Mouse (Mus musculus): ENCODE measurements at regions not wholly inside any gene's neighbourhood (a gene's known extent, or its start where the extent isn't known, plus 50 kb on each side); places are given as distances from the start of the nearest gene placed in this dataset.

GRCm38 (mm10) chr10:100199090-100199690 lies 136.3 kb upstream of the Gm4301 start:
- H3K4me1 ChIP-seq (replicated peaks; ENCODE audit: low read depth, low read length): no peaks in the 10 kb centered on the region
- no peaks in the 10 kb centered on the region for H3K27me3 ChIP-seq (ENCODE audit: insufficient read depth, low read length)
- TF ChIP-seq POU5F1 (IDR thresholded peaks at IDR 0.05; ENCODE audit: borderline replicate concordance, low read length) (no peak), CTCF (conservative IDR thresholded peaks at IDR 0.05; ENCODE audit: low read length) (no peak), NANOG (IDR thresholded peaks at IDR 0.05; ENCODE audit: borderline replicate concordance, low read length) (no peak)
- H3K36me3 ChIP-seq (ENCODE audit: insufficient read depth, low read length): no peaks in the 10 kb centered on the region
- H3K9me3 ChIP-seq (ENCODE audit: low read length): no peaks in the 10 kb centered on the region
- H3K4me3 ChIP-seq (replicated peaks; ENCODE audit: low read length): no peak overlapping the region

- H3K9me3 ChIP-seq (ENCODE audit: low read length): no peaks in the 10 kb centered on the region
- H3K4me1 ChIP-seq (replicated peaks; ENCODE audit: low read depth, low read length): no peaks in the 10 kb centered on the region
- H3K36me3 ChIP-seq (ENCODE audit: insufficient read depth, low read length): no peaks in the 10 kb centered on the region
- TF ChIP-seq POU5F1 (IDR thresholded peaks at IDR 0.05; ENCODE audit: borderline replicate concordance, low read length) (no peak), CTCF (conservative IDR thresholded peaks at IDR 0.05; ENCODE audit: low read length) (no peak), NANOG (IDR thresholded peaks at IDR 0.05; ENCODE audit: borderline replicate concordance, low read length) (no peak)
- no peak overlapping the region for H3K4me3 ChIP-seq (replicated peaks; ENCODE audit: low read length)
- no peaks in the 10 kb centered on the region for H3K27me3 ChIP-seq (ENCODE audit: insufficient read depth, low read length)
These were observed 135.0 kb upstream of the Gm4301 start for GRCm38 (mm10) chr10:100200431-100200830.

GRCm38 (mm10) chr10:100206617-100207530 lies 128.6 kb upstream of the Gm4301 start:
- H3K27me3 ChIP-seq (ENCODE audit: insufficient read depth, low read length): no peaks in the 10 kb centered on the region
- H3K4me3 ChIP-seq (replicated peaks; ENCODE audit: low read length): no peak overlapping the region
- H3K36me3 ChIP-seq (ENCODE audit: insufficient read depth, low read length): no peaks in the 10 kb centered on the region
- TF ChIP-seq POU5F1 (IDR thresholded peaks at IDR 0.05; ENCODE audit: borderline replicate concordance, low read length) (no peak), CTCF (conservative IDR thresholded peaks at IDR 0.05; ENCODE audit: low read length) (no peak), NANOG (IDR thresholded peaks at IDR 0.05; ENCODE audit: borderline replicate concordance, low read length) (no peak)
- no peaks in the 10 kb centered on the region for H3K9me3 ChIP-seq (ENCODE audit: low read length)
- no peaks in the 10 kb centered on the region for H3K4me1 ChIP-seq (replicated peaks; ENCODE audit: low read depth, low read length)

- Histone ChIP-seq H3K36me3 (ENCODE audit: insufficient read depth, low read length) (no peaks in the 10 kb centered on the region), H3K4me3 (replicated peaks; ENCODE audit: low read length) (no peak overlapping the region), H3K27me3 (ENCODE audit: insufficient read depth, low read length) (no peaks in the 10 kb centered on the region), H3K9me3 (ENCODE audit: low read length) (no peaks in the 10 kb centered on the region), H3K4me1 (replicated peaks; ENCODE audit: low read depth, low read length) (no peaks in the 10 kb centered on the region)
- TF ChIP-seq CTCF (conservative IDR thresholded peaks at IDR 0.05; ENCODE audit: low read length): no peak
- TF ChIP-seq NANOG (IDR thresholded peaks at IDR 0.05; ENCODE audit: borderline replicate concordance, low read length): no peak
- TF ChIP-seq POU5F1 (IDR thresholded peaks at IDR 0.05; ENCODE audit: borderline replicate concordance, low read length): no peak
These were observed 124.8 kb upstream of the Gm4301 start for GRCm38 (mm10) chr10:100210684-100211083.

- Histone ChIP-seq H3K4me1 (replicated peaks; ENCODE audit: low read depth, low read length) (no peaks in the 10 kb centered on the region), H3K27me3 (ENCODE audit: insufficient read depth, low read length) (no peaks in the 10 kb centered on the region), H3K9me3 (ENCODE audit: low read length) (peaks cover 3% of the 10 kb centered on the region; the same call in 1 of the 2 replicates), H3K4me3 (replicated peaks; ENCODE audit: low read length) (no peak overlapping the region), H3K36me3 (ENCODE audit: insufficient read depth, low read length) (no peaks in the 10 kb centered on the region)
- TF ChIP-seq NANOG (IDR thresholded peaks at IDR 0.05; ENCODE audit: borderline replicate concordance, low read length): no peak
- TF ChIP-seq CTCF (conservative IDR thresholded peaks at IDR 0.05; ENCODE audit: low read length): no peak
- no peak for TF ChIP-seq POU5F1 (IDR thresholded peaks at IDR 0.05; ENCODE audit: borderline replicate concordance, low read length)
These were observed 110.9 kb upstream of the Gm4301 start for GRCm38 (mm10) chr10:100224459-100225097.

GRCm38 (mm10) chr10:100259235-100259900 lies 76.1 kb upstream of the Gm4301 start:
- Histone ChIP-seq H3K4me3 (replicated peaks; ENCODE audit: low read length) (no peak overlapping the region), H3K9me3 (ENCODE audit: low read length) (no peaks in the 10 kb centered on the region), H3K27me3 (ENCODE audit: insufficient read depth, low read length) (no peaks in the 10 kb centered on the region), H3K36me3 (ENCODE audit: insufficient read depth, low read length) (no peaks in the 10 kb centered on the region), H3K4me1 (replicated peaks; ENCODE audit: low read depth, low read length) (no peaks in the 10 kb centered on the region)
- TF ChIP-seq POU5F1 (IDR thresholded peaks at IDR 0.05; ENCODE audit: borderline replicate concordance, low read length): no peak
- no peak for TF ChIP-seq NANOG (IDR thresholded peaks at IDR 0.05; ENCODE audit: borderline replicate concordance, low read length)
- no peak for TF ChIP-seq CTCF (conservative IDR thresholded peaks at IDR 0.05; ENCODE audit: low read length)

- Histone ChIP-seq H3K9me3 (ENCODE audit: low read length) (peaks cover 8% of the 10 kb centered on the region), H3K4me3 (replicated peaks; ENCODE audit: low read length) (no peak overlapping the region), H3K36me3 (ENCODE audit: insufficient read depth, low read length) (no peaks in the 10 kb centered on the region), H3K4me1 (replicated peaks; ENCODE audit: low read depth, low read length) (no peaks in the 10 kb centered on the region), H3K27me3 (ENCODE audit: insufficient read depth, low read length) (no peaks in the 10 kb centered on the region)
- TF ChIP-seq POU5F1 (IDR thresholded peaks at IDR 0.05; ENCODE audit: borderline replicate concordance, low read length) (no peak), NANOG (IDR thresholded peaks at IDR 0.05; ENCODE audit: borderline replicate concordance, low read length) (no peak), CTCF (conservative IDR thresholded peaks at IDR 0.05; ENCODE audit: low read length) (no peak)
These were observed 72.0 kb upstream of the Gm4301 start for GRCm38 (mm10) chr10:100263447-100263846.

GRCm38 (mm10) chr10:100264066-100264465 lies 71.4 kb upstream of the Gm4301 start:
- no peaks in the 10 kb centered on the region for H3K27me3 ChIP-seq (ENCODE audit: insufficient read depth, low read length)
- H3K36me3 ChIP-seq (ENCODE audit: insufficient read depth, low read length): no peaks in the 10 kb centered on the region
- no peak for TF ChIP-seq POU5F1 (IDR thresholded peaks at IDR 0.05; ENCODE audit: borderline replicate concordance, low read length)
- TF ChIP-seq NANOG (IDR thresholded peaks at IDR 0.05; ENCODE audit: borderline replicate concordance, low read length): no peak
- no peak for TF ChIP-seq CTCF (conservative IDR thresholded peaks at IDR 0.05; ENCODE audit: low read length)
- H3K4me1 ChIP-seq (replicated peaks; ENCODE audit: low read depth, low read length): no peaks in the 10 kb centered on the region
- H3K9me3 ChIP-seq (ENCODE audit: low read length): peaks cover 14% of the 10 kb centered on the region
- no peak overlapping the region for H3K4me3 ChIP-seq (replicated peaks; ENCODE audit: low read length)
